Mouse (Mus musculus) MEL (cell line): Measurements from ENCODE around the gene Rexo5.

Experiments
- CTCF ChIP-seq, 3 experiments: IDR thresholded peaks in 2 of 3; conservative IDR thresholded peaks in 1 of 3; 2 replicates each; pipeline ENCODE4 v1.5.1; 2011 to 2012; ENCODE audit warnings: low read length in 3 of 3, low read depth in 2 of 3, mild to moderate bottlenecking in 2 of 3, improper control_type of control experiment in 1 of 3, inconsistent platforms in 1 of 3, mixed read lengths in 1 of 3, moderate library complexity in 1 of 3; ENCODE audit not compliant: control insufficient read depth in 1 of 3, insufficient read depth in 1 of 3, poor library complexity in 1 of 3, severe bottlenecking in 1 of 3
- EP300 ChIP-seq, 2 experiments: IDR thresholded peaks; 2 replicates each; pipeline ENCODE4 v1.6.1; 2011; ENCODE audit warnings: improper control_type of control experiment in 2 of 2, low read length in 2 of 2, low read depth in 1 of 2, mild to moderate bottlenecking in 1 of 2
- HCFC1 ChIP-seq: IDR thresholded peaks from 2 replicates; pipeline ENCODE4 v1.6.1; 2012; ENCODE audit warnings: low read depth, mild to moderate bottlenecking, inconsistent platforms, low read length, improper control_type of control experiment, moderate library complexity
- POLR2A ChIP-seq, 2 experiments: IDR thresholded peaks; 2 replicates each; pipeline ENCODE4 v1.6.1; 2011 to 2012; ENCODE audit warnings: low read length in 2 of 2, mild to moderate bottlenecking in 2 of 2, control low read depth in 1 of 2, improper control_type of control experiment in 1 of 2, low read depth in 1 of 2, moderate library complexity in 1 of 2; ENCODE audit not compliant: control insufficient read depth in 1 of 2, insufficient read depth in 1 of 2, poor library complexity in 1 of 2
- SIN3A ChIP-seq: IDR thresholded peaks from 2 replicates; pipeline ENCODE4 v1.6.1; 2012; ENCODE audit warnings: low read length, improper control_type of control experiment, inconsistent platforms

DNA sequence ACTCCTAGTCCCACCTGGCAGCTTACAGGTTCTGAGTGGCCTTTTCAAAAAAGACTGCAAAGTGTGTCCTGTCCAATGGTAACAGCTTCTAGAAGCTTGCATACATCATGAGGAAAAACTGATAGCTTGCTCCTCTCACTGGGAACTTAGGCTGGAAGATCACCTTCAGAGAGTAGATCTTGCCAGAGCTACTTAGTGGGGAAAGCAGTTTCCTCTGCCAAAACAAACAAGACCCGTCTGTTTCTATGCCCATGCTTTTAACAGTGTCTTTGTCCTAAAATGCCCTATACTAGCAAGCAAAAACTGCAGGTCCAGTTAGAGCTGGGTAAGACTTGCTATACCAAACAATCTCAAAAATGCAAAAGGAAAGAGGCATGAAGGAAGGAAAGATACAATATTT is 72.3 kb downstream of the Rexo5 start:
- no peak for TF ChIP-seq CTCF (IDR thresholded peaks at IDR 0.05 in 2 of 3, conservative IDR thresholded peaks at IDR 0.05 in 1 of 3; ENCODE audit: control insufficient read depth in 1 of 3, insufficient read depth in 1 of 3, low read depth in 2 of 3, low read length in 3 of 3, poor library complexity in 1 of 3, severe bottlenecking in 1 of 3)
- no peak for TF ChIP-seq SIN3A
- TF ChIP-seq EP300 (IDR thresholded peaks at IDR 0.05; ENCODE audit: low read depth in 1 of 2, low read length in 2 of 2) = no peak
- no peak for TF ChIP-seq HCFC1
- TF ChIP-seq POLR2A (IDR thresholded peaks at IDR 0.05; ENCODE audit: control insufficient read depth in 1 of 2, insufficient read depth in 1 of 2, low read depth in 1 of 2, low read length in 2 of 2, poor library complexity in 1 of 2) = no peak
